Mouse (Mus musculus): ENCODE measurements around the gene St6galnac3. TPM values are rescaled to one million over a fixed set of nuclear protein-coding genes. Genes with fewer than 3 reads are reported as not detected.

St6galnac3 gene
- polyA plus RNA-seq, 1 experiment from 2014 or later = 23.2 TPM

DNA sequence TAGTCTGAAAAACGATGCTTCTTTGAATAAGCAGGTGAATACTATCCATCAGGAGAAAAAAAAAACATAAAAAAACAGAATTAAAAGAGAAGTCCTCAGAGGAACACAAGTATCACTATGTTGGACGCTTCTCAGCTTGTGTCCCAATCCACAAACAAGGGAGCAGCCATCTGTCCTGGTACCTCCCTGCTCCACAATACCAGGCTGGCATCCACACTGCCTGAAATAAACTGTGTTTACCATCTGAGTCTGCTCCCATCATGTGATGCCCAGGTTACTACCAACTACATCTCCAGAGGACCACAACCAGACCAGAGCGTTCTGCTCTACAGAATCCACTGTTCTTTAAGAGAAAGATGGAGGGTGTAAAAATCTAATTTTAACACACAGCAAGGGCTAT, 118.6 kb downstream of the St6galnac3 start:
- WGBS = 87% methylated on average over 3 of the region's 3 CpGs
- Histone ChIP-seq H3K9ac (ENCODE audit: low read length) (no peak overlapping the region), H3K36me3 (ENCODE audit: control insufficient read depth, insufficient read depth, low read length) (no peaks in the 10 kb centered on the region), H3K4me1 (ENCODE audit: control insufficient read depth, insufficient read depth, low read length) (0 out of 2 replicates have a peak, but pooled peaks cover 3% of the 10 kb centered on the region), H3K4me3 (ENCODE audit: low read depth, low read length) (no peak overlapping the region), H3K27me3 (replicated peaks; ENCODE audit: control insufficient read depth, insufficient read depth, low read length) (no peaks in the 10 kb centered on the region), H3K9me3 (replicated peaks; ENCODE audit: control insufficient read depth, low read length) (no peaks in the 10 kb centered on the region), H3K4me2 (ENCODE audit: low read length) (no peak overlapping the region), H3K27ac (ENCODE audit: low read depth, low read length) (no peak overlapping the region)
- no peak for DNase-seq (ENCODE audit: low spot score)
- ATAC-seq = no peak

DNA sequence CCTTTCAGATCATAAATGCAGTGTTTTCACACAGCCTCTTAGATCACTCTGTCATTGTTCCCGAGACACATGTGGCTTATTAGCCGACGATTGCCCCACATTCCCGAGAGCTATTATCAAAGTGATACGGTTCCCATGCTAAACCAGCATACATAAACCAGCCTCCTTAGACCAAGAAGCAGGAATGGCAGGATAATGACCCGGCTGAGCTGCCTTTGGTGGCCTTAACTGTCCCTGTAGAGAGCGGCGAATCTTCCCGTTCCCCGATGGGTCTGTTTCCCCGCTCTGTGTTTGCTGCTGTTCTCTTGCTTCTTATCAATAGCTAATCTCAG, 119.2 kb downstream of the St6galnac3 start:
- ATAC-seq (no peak), DNase-seq (ENCODE audit: low spot score) (no peak)
- Histone ChIP-seq H3K9me3 (replicated peaks; ENCODE audit: control insufficient read depth, low read length) (no peaks in the 10 kb centered on the region), H3K27ac (ENCODE audit: low read depth, low read length) (no peak overlapping the region), H3K36me3 (ENCODE audit: control insufficient read depth, insufficient read depth, low read length) (no peaks in the 10 kb centered on the region), H3K9ac (ENCODE audit: low read length) (no peak overlapping the region), H3K4me1 (ENCODE audit: control insufficient read depth, insufficient read depth, low read length) (0 out of 2 replicates have a peak, but pooled peaks cover 3% of the 10 kb centered on the region), H3K4me3 (ENCODE audit: low read depth, low read length) (no peak overlapping the region), H3K27me3 (replicated peaks; ENCODE audit: control insufficient read depth, insufficient read depth, low read length) (no peaks in the 10 kb centered on the region), H3K4me2 (ENCODE audit: low read length) (no peak overlapping the region)
- 56% methylated on average over 11 of the region's 11 CpGs for WGBS

- 74% methylated on average over 19 of the region's 19 CpGs for WGBS
- H3K9me3 ChIP-seq (replicated peaks; ENCODE audit: control insufficient read depth, low read length) = no peaks in the 10 kb centered on the region
- H3K4me1 ChIP-seq (ENCODE audit: control insufficient read depth, insufficient read depth, low read length) = 0 out of 2 replicates have a peak, but pooled peaks cover 3% of the 10 kb centered on the region
- no peak overlapping the region for H3K27ac ChIP-seq (ENCODE audit: low read depth, low read length)
- no peak overlapping the region for H3K4me2 ChIP-seq (ENCODE audit: low read length)
- DNase-seq (ENCODE audit: low spot score) (no peak), ATAC-seq (0 out of 2 replicates have a peak, but pooled peaks have one; percentile 10)
- no peaks in the 10 kb centered on the region for H3K36me3 ChIP-seq (ENCODE audit: control insufficient read depth, insufficient read depth, low read length)
- H3K27me3 ChIP-seq (replicated peaks; ENCODE audit: control insufficient read depth, insufficient read depth, low read length) = no peaks in the 10 kb centered on the region
- H3K9ac ChIP-seq (ENCODE audit: low read length) = no peak overlapping the region
- no peak overlapping the region for H3K4me3 ChIP-seq (ENCODE audit: low read depth, low read length)
Observed at GRCm38 (mm10) chr3:153605089-153605766, 119.7 kb downstream of the St6galnac3 start.

DNA sequence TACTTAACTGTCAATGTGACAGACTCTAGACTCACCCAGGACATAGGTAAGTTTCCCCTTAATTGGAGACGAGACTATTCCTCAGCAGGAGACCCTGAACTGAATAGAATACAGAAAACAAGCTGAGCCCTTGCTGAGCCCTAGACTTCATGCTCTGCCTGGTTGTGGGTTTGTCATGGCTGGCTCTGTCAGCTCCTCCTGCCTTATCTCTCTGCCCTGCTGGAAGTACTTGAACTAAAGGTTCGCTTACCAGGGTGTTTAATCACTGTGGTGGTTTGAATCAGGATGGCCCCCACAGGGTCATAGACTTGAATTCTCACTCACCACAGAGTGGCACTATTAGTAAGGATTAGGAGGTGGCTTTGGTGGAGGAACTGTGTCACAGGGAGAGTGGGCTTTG, 125.8 kb downstream of the St6galnac3 start:
- ATAC-seq (no peak), DNase-seq (ENCODE audit: low spot score) (no peak)
- 43% methylated on average over 2 of the region's 2 CpGs for WGBS
- no peaks in the 10 kb centered on the region for H3K9me3 ChIP-seq (replicated peaks; ENCODE audit: control insufficient read depth, low read length)
- peaks cover 6% of the 10 kb centered on the region for H3K4me1 ChIP-seq (ENCODE audit: control insufficient read depth, insufficient read depth, low read length)
- no peak overlapping the region for H3K27ac ChIP-seq (ENCODE audit: low read depth, low read length)
- H3K4me3 ChIP-seq (ENCODE audit: low read depth, low read length) = no peak overlapping the region
- no peaks in the 10 kb centered on the region for H3K36me3 ChIP-seq (ENCODE audit: control insufficient read depth, insufficient read depth, low read length)
- no peak overlapping the region for H3K4me2 ChIP-seq (ENCODE audit: low read length)
- H3K9ac ChIP-seq (ENCODE audit: low read length) = no peak overlapping the region
- H3K27me3 ChIP-seq (replicated peaks; ENCODE audit: control insufficient read depth, insufficient read depth, low read length) = no peaks in the 10 kb centered on the region

DNA sequence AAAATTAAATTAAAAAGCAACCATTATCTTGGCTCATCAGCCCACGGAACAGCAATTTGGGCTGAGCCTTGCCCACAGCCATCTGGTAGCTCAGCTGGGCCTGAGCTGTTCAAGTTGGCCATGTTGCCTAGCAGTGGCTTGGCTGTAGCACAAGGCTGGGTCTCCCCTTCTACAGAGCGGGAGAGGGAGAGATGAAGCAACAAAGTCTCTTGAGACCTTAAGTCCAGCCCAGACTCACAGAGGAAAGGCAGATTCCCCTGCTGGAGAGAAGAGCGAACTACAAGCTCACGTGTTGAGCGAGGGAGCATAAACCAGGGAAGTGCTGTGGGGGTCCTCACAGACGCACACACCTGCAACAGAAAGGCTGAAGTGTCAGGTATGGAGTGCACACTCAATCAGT, 126.3 kb downstream of the St6galnac3 start:
- no peak overlapping the region for H3K4me3 ChIP-seq (ENCODE audit: low read depth, low read length)
- no peaks in the 10 kb centered on the region for H3K36me3 ChIP-seq (ENCODE audit: control insufficient read depth, insufficient read depth, low read length)
- peaks cover 8% of the 10 kb centered on the region for H3K4me1 ChIP-seq (ENCODE audit: control insufficient read depth, insufficient read depth, low read length)
- no peaks in the 10 kb centered on the region for H3K9me3 ChIP-seq (replicated peaks; ENCODE audit: control insufficient read depth, low read length)
- H3K9ac ChIP-seq (ENCODE audit: low read length) = no peak overlapping the region
- peak; percentile 38 for DNase-seq (ENCODE audit: low spot score)
- ATAC-seq = peak; percentile 60; the same call in 1 of the 2 replicates
- WGBS = 82% methylated on average over 6 of the region's 6 CpGs
- H3K4me2 ChIP-seq (ENCODE audit: low read length) = no peak overlapping the region
- no peaks in the 10 kb centered on the region for H3K27me3 ChIP-seq (replicated peaks; ENCODE audit: control insufficient read depth, insufficient read depth, low read length)
- no peak overlapping the region for H3K27ac ChIP-seq (ENCODE audit: low read depth, low read length)

DNA sequence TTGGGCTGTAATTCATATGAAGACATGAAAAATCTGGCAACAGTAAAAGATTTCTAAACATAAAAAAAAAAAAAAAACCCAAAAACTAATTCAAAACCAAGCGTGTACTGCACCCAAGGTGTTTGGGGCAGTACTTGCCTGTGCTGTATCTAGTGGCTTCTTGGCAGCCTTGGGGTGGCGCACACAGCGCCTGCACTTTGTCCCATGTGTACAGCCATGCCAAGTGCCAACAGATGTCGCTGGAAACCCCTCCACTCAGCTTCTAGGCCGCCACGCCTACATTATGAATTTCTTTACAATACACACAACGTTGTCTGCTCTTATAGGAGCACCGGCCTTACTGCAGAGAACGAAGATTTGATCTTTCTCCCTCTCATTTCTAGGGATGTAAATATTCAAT, 130.4 kb downstream of the St6galnac3 start:
- Histone ChIP-seq H3K9me3 (replicated peaks; ENCODE audit: control insufficient read depth, low read length) (no peaks in the 10 kb centered on the region), H3K4me1 (ENCODE audit: control insufficient read depth, insufficient read depth, low read length) (peaks cover 8% of the 10 kb centered on the region), H3K27me3 (replicated peaks; ENCODE audit: control insufficient read depth, insufficient read depth, low read length) (no peaks in the 10 kb centered on the region), H3K9ac (ENCODE audit: low read length) (no peak overlapping the region), H3K27ac (ENCODE audit: low read depth, low read length) (no peak overlapping the region), H3K4me2 (ENCODE audit: low read length) (no peak overlapping the region), H3K36me3 (ENCODE audit: control insufficient read depth, insufficient read depth, low read length) (no peaks in the 10 kb centered on the region), H3K4me3 (ENCODE audit: low read depth, low read length) (no peak overlapping the region)
- WGBS = 70% methylated on average over 9 of the region's 9 CpGs
- DNase-seq (ENCODE audit: low spot score) = peak; percentile 49
- no peak for ATAC-seq

GRCm38 (mm10) chr3:153593978-153594377, 131.0 kb downstream of the St6galnac3 start:
- DNase-seq (ENCODE audit: low spot score) (no peak), ATAC-seq (no peak)
- Histone ChIP-seq H3K27ac (ENCODE audit: low read depth, low read length) (no peak overlapping the region), H3K36me3 (ENCODE audit: control insufficient read depth, insufficient read depth, low read length) (no peaks in the 10 kb centered on the region), H3K4me2 (ENCODE audit: low read length) (no peak overlapping the region), H3K4me1 (ENCODE audit: control insufficient read depth, insufficient read depth, low read length) (peaks cover 8% of the 10 kb centered on the region), H3K9ac (ENCODE audit: low read length) (no peak overlapping the region), H3K9me3 (replicated peaks; ENCODE audit: control insufficient read depth, low read length) (no peaks in the 10 kb centered on the region), H3K4me3 (ENCODE audit: low read depth, low read length) (no peak overlapping the region), H3K27me3 (replicated peaks; ENCODE audit: control insufficient read depth, insufficient read depth, low read length) (no peaks in the 10 kb centered on the region)
- 79% methylated on average over 4 of the region's 4 CpGs for WGBS

GRCm38 (mm10) chr3:153593103-153593502, 131.9 kb downstream of the St6galnac3 start:
- DNase-seq (ENCODE audit: low spot score) = no peak
- Histone ChIP-seq H3K4me1 (ENCODE audit: control insufficient read depth, insufficient read depth, low read length) (peaks cover 8% of the 10 kb centered on the region), H3K36me3 (ENCODE audit: control insufficient read depth, insufficient read depth, low read length) (no peaks in the 10 kb centered on the region), H3K4me2 (ENCODE audit: low read length) (no peak overlapping the region), H3K27me3 (replicated peaks; ENCODE audit: control insufficient read depth, insufficient read depth, low read length) (no peaks in the 10 kb centered on the region), H3K27ac (ENCODE audit: low read depth, low read length) (no peak overlapping the region), H3K4me3 (ENCODE audit: low read depth, low read length) (no peak overlapping the region), H3K9me3 (replicated peaks; ENCODE audit: control insufficient read depth, low read length) (no peaks in the 10 kb centered on the region), H3K9ac (ENCODE audit: low read length) (no peak overlapping the region)
- ATAC-seq = no peak
- 82% methylated on average over 3 of the region's 3 CpGs for WGBS

DNA sequence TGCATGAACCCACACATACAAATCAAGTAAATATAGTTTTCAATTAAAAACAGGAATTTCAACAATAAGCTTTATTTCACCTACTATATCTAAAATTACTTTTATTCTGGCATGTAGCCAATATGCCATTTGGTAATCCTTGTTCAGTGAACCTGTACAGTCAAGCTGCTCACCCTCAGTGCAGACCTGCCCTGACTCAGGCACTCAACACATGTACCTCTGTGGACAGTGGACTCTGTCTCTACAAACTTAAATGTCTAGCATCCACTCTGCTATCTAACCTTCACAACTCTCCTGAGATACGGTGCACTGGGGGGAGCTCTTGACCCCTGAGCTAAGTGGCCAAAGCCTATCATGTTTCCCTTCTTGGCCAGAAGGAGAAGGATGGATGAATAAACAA, 137.4 kb downstream of the St6galnac3 start:
- Histone ChIP-seq H3K9me3 (replicated peaks; ENCODE audit: control insufficient read depth, low read length) (no peaks in the 10 kb centered on the region), H3K27ac (ENCODE audit: low read depth, low read length) (no peak overlapping the region), H3K4me3 (ENCODE audit: low read depth, low read length) (no peak overlapping the region), H3K4me1 (ENCODE audit: control insufficient read depth, insufficient read depth, low read length) (no peaks in the 10 kb centered on the region), H3K27me3 (replicated peaks; ENCODE audit: control insufficient read depth, insufficient read depth, low read length) (no peaks in the 10 kb centered on the region), H3K9ac (ENCODE audit: low read length) (no peak overlapping the region), H3K36me3 (ENCODE audit: control insufficient read depth, insufficient read depth, low read length) (no peaks in the 10 kb centered on the region), H3K4me2 (ENCODE audit: low read length) (no peak overlapping the region)
- WGBS = 85% methylated on average over 1 of the region's 1 CpGs
- DNase-seq (ENCODE audit: low spot score) (no peak), ATAC-seq (no peak)

Data from forebrain, embryonic 14.5 days (tissue).